Mouse (Mus musculus) urinary bladder, postnatal 10 days (tissue): ENCODE data around the gene Yif1b.
A peak's percentile ranks its signal among the peaks of the same experiment; 100 is the strongest.

Experiments
- DNase-seq: peaks from one replicate; pipeline ENCODE4 v3.0.0; 2022; ENCODE audit warnings: low spot score

Gene Yif1b

GRCm38 (mm10) chr7:29244732-29245416 lies 6.7 kb downstream of the Yif1b start:
- no peak for DNase-seq

DNA sequence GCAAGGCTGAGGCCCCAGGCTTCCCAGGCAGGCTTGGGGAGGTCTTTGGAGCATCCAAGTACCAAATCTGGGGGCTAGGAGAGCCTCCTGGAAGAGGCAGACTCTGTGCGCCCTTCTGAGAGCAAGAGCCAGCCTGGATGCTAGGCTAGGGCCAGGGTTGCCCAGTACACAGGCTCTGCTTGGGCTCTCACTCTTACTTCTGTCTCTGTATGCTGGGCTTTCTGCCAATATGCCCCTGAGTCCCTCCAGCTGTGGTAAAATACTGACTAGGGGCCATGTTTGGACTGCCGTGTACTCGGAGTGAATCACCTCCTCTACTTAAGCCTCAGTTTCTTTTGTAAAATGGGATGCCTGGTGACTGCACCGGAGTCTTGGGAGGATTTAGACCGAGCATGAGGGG lies 7.9 kb downstream of the Yif1b start:
- no peak for DNase-seq

DNA sequence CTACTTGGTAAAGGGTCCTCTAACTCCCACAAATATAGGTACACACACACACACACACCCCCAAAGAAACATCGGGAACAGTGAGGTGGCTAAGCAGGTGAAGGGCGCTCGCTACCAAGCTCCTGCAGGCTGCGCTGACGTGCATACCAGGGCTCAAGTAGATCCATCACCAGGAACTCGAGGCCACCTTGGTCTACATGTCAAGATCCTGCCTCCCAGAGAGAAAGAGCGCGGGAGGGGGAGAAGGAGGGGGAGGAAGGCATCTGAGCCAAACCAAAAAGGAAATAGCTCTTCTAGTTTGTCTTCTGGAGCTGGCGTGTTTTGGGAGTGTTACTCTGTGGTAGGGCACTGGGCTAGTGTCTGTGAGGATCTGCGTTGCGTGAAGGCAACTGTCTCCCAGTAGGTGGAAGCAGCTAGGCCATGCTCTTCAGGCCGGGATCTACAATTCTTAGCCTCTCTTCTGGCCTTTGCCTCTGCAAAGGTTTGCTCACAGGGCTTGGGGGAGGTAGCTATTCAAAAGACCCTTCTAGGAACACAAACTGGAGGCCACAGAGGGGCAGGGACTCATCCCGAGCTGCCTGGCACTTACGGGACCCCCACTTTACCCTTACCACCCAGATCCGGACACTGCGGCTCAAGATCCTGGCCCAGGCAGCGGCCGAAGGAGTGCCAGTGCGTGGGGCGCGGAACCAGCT lies 8.6 kb downstream of the Yif1b start:
- DNase-seq: no peak

- DNase-seq: peak; percentile 82
These were observed 9.2 kb downstream of the Yif1b start for GRCm38 (mm10) chr7:29247314-29247700.

- no peak for DNase-seq
These were observed 9.6 kb downstream of the Yif1b start for GRCm38 (mm10) chr7:29247706-29248105.

- no peak for DNase-seq
These were observed 10.2 kb downstream of the Yif1b start, which contains the start of gene 2200002D01Rik for GRCm38 (mm10) chr7:29248261-29248841. 2200002D01Rik (minus strand) TSS chr7:29248466.

- no peak for DNase-seq
These were observed 13.0 kb downstream of the Yif1b start for GRCm38 (mm10) chr7:29251166-29251565.

- no peak for DNase-seq
These were observed 15.7 kb downstream of the Yif1b start for GRCm38 (mm10) chr7:29253842-29254241.

GRCm38 (mm10) chr7:29255875-29256274 lies 17.7 kb downstream of the Yif1b start:
- DNase-seq: no peak

GRCm38 (mm10) chr7:29257368-29257767 lies 19.2 kb downstream of the Yif1b start:
- no peak for DNase-seq

- DNase-seq: no peak
These were observed 21.9 kb downstream of the Yif1b start for GRCm38 (mm10) chr7:29259781-29260730.

- no peak for DNase-seq
These were observed 24.0 kb downstream of the Yif1b start for GRCm38 (mm10) chr7:29262151-29262550.

DNA sequence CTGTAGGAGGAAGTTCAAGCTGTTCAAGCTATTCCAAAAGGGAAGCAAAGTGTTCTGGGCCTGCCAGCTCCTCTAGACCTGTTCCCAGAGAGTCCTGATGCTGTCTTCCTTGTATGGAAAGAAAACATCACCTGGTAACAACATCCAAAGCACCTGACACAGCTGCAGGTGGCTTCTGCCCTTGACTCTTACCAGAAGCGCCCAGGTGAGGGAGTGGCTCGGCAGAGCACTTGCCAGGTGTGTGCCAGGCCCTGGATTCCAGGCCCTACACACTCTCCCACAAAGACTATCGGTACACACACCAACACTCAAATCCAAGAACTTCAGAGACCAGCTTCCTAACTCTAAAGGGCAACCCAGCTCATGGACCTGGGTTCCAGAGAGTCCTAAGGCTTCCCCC lies 25.7 kb downstream of the Yif1b start:
- DNase-seq: no peak

DNA sequence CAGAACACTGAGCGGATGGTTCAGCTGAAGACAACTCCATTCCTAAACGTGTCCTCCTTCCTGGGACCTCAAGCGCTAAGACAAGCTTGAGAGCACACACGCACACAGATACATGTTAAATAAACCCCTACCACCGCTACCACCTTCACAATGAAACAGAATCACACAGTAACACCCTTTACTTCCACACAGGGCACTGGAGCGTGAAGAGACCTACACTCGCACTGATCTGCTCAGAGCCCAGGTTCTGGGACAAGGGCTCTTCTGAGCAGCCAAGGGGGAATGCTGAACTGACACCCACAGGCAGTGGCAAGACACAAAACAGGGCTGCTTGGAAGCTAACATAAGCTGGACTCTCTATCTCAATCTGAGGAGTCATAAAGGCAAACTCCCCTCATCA lies 27.5 kb downstream of the Yif1b start:
- DNase-seq: no peak

- no peak for DNase-seq
These were observed 28.8 kb downstream of the Yif1b start for GRCm38 (mm10) chr7:29266931-29267330.

GRCm38 (mm10) chr7:29270445-29270844 lies 32.3 kb downstream of the Yif1b start:
- DNase-seq: no peak

- no peak for DNase-seq
These were observed 33.7 kb downstream of the Yif1b start for GRCm38 (mm10) chr7:29271687-29272465.

- no peak for DNase-seq
These were observed 38.6 kb downstream of the Yif1b start for GRCm38 (mm10) chr7:29276715-29277114.

DNA sequence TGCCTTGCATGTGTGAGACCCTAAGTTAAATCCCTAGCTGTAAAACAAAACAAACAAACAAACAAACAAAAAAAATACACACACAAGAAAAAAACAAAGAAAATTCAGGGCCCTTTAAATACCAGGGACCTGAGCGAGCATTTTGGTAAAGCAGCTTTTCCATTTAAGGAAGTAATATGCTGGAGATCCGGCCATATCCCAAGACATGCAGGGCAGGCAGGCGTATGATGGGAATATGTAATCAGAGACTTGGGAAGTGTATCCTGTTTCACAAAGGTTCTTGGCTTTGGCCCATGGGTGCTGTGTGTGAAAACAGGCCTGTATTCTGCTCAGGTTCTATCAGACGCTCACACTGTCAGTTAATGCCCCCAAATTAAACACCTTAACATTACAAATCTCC lies 39.4 kb downstream of the Yif1b start:
- no peak for DNase-seq

- DNase-seq: no peak
These were observed 41.1 kb downstream of the Yif1b start for GRCm38 (mm10) chr7:29279261-29279660.

DNA sequence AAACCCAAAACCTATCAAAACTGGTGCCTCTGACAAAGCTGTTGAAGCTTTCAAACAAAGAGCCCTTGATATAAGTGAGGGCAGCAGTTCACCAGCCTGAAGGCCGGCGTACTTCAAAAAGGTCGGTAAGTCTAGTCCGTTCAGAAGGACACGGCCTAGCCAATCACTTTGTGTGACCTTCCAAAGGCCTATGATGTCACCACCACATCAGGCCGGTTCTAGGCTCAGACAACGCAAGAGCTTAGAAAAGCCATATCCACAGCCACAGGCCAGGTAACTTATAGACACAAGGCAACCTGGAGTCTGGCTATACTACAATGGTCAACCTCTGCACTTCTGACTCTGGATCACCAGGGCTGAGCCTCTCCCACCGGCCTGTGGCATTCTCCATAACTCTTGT lies 41.8 kb downstream of the Yif1b start:
- DNase-seq: no peak
